Comparison of ENCODE assay signal across 26 mouse cellular contexts in the genomic region with DNA sequence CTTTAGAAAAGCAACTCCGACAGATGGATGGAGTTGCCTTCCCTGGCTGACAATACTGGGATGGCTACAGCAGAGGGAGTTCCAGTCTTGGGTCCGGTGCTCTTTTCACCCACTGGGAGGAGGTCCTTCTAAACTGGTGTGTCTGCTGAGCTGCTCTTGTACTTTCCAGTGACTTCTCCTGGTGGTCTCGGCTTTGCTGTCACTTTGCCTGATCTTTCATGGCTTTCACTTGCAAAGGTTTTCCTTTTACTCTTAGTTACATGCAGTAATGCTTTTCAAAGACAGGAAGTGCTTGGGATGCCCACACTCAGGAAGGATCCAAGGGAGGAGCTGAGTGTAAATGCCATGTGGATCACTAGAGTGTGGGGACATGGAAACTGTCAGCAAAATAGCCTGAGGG. TPM values are rescaled to one million over a fixed set of nuclear protein-coding genes. Genes with fewer than 3 reads are reported as not detected.
DNase-seq lines count a peak whose midpoint lies in the region; ATAC-seq and TF ChIP-seq lines count a peak whose summit lies in the region.
"Had no signal": no experiment of that assay in that cellular context is flagged by ENCODE, and none has a peak within 500 bp of the region (broad histone marks: within the 10 kb centered on the region; RNA-seq: fewer than 3 reads in every experiment).

No protein-coding gene starts in this region.

- no peaks in the 10 kb centered on the region for H3K27me3 ChIP-seq in intestine, postnatal 0 days (replicated peaks; ENCODE audit: control insufficient read depth, insufficient read depth, low read length)
- no peaks in the 10 kb centered on the region for H3K27me3 ChIP-seq in intestine, embryonic 16.5 days (replicated peaks; ENCODE audit: control insufficient read depth, insufficient read depth, low read length)
- H3K27me3 ChIP-seq in lung, postnatal 0 days (replicated peaks; ENCODE audit: insufficient read depth, low read length), result no peaks in the 10 kb centered on the region
- H3K27me3 ChIP-seq: embryonic facial prominence, embryonic 15.5 days; heart, embryonic 12.5 days; intestine, embryonic 15.5 days; midbrain, embryonic 15.5 days; neural tube, embryonic 13.5 days; Patski had no signal

- ATAC-seq in intestine, postnatal 0 days, result no peak
- ATAC-seq in intestine, embryonic 16.5 days, result no peak
- no peak for ATAC-seq in lung, postnatal 0 days
- ATAC-seq: activated CD4-positive, CD25-positive, alpha-beta regulatory T cell, adult 4 months; CD4-positive, CD25-positive, alpha-beta regulatory T cell, adult 4 months; midbrain, embryonic 15.5 days; Patski had no signal

- no peak overlapping the region for H3K9ac ChIP-seq in intestine, postnatal 0 days (ENCODE audit: low read depth, low read length)
- no peak overlapping the region for H3K9ac ChIP-seq in intestine, embryonic 16.5 days (ENCODE audit: low read depth, low read length)
- H3K9ac ChIP-seq in lung, postnatal 0 days (replicated peaks; ENCODE audit: low read depth), result no peak overlapping the region
- H3K9ac ChIP-seq: embryonic facial prominence, embryonic 15.5 days; heart, embryonic 12.5 days; intestine, embryonic 15.5 days; midbrain, embryonic 15.5 days; neural tube, embryonic 13.5 days had no signal

- H3K27ac ChIP-seq in intestine, postnatal 0 days (ENCODE audit: low read depth, low read length), result no peak overlapping the region; the same call in 1 of the 2 replicates
- no peak overlapping the region for H3K27ac ChIP-seq in intestine, embryonic 16.5 days (ENCODE audit: low read length)
- H3K27ac ChIP-seq in lung, postnatal 0 days (ENCODE audit: low read length), result no peak overlapping the region
- H3K27ac ChIP-seq: embryonic facial prominence, embryonic 15.5 days; hindbrain, embryonic 10.5 days; intestine, embryonic 15.5 days; midbrain, embryonic 15.5 days had no signal

- no peak for TF ChIP-seq EP300 in lung, postnatal 0 days (IDR thresholded peaks at IDR 0.05)

- H3K36me3 ChIP-seq in intestine, postnatal 0 days (ENCODE audit: control insufficient read depth, insufficient read depth), result peaks cover 42% of the 10 kb centered on the region
- peaks cover 9% of the 10 kb centered on the region for H3K36me3 ChIP-seq in intestine, embryonic 16.5 days (ENCODE audit: control insufficient read depth, insufficient read depth, low read length)
- peaks cover 16% of the 10 kb centered on the region; the same call in 1 of the 2 replicates for H3K36me3 ChIP-seq in lung, postnatal 0 days (ENCODE audit: insufficient read depth, low read length)

- H3K4me1 ChIP-seq in intestine, postnatal 0 days (replicated peaks; ENCODE audit: control insufficient read depth, insufficient read depth, low read length), result no peaks in the 10 kb centered on the region
- 0 out of 2 replicates have a peak, but pooled peaks cover 4% of the 10 kb centered on the region for H3K4me1 ChIP-seq in intestine, embryonic 16.5 days (ENCODE audit: control insufficient read depth, insufficient read depth, low read length)
- H3K4me1 ChIP-seq in lung, postnatal 0 days (ENCODE audit: insufficient read depth, low read depth, low read length), result no peaks in the 10 kb centered on the region
- H3K4me1 ChIP-seq: embryonic facial prominence, embryonic 15.5 days; heart, embryonic 12.5 days; hindbrain, embryonic 10.5 days; intestine, embryonic 15.5 days; midbrain, embryonic 15.5 days; neural tube, embryonic 13.5 days had no signal

- intact Hi-C loops in heart, postnatal 14 days (cut with DNase I), result no loop called here

- no peak overlapping the region for H3K4me3 ChIP-seq in intestine, postnatal 0 days (ENCODE audit: low read depth, low read length)
- H3K4me3 ChIP-seq in intestine, embryonic 16.5 days (ENCODE audit: low read length), result no peak overlapping the region
- no peak overlapping the region for H3K4me3 ChIP-seq in lung, postnatal 0 days (ENCODE audit: low read depth, low read length)
- H3K4me3 ChIP-seq: embryonic facial prominence, embryonic 15.5 days; heart, embryonic 12.5 days; hindbrain, embryonic 10.5 days; intestine, embryonic 15.5 days; midbrain, embryonic 15.5 days; myocyte; neural tube, embryonic 13.5 days had no signal

- H3K9me3 ChIP-seq in intestine, postnatal 0 days (ENCODE audit: control insufficient read depth), result no peaks in the 10 kb centered on the region
- no peaks in the 10 kb centered on the region for H3K9me3 ChIP-seq in intestine, embryonic 16.5 days (ENCODE audit: control insufficient read depth, low read length)
- H3K9me3 ChIP-seq in lung, postnatal 0 days (ENCODE audit: low read length), result no peaks in the 10 kb centered on the region
- H3K9me3 ChIP-seq: embryonic facial prominence, embryonic 15.5 days; heart, embryonic 12.5 days; hindbrain, embryonic 10.5 days; intestine, embryonic 15.5 days; midbrain, embryonic 15.5 days; neural tube, embryonic 13.5 days had no signal

- DNase-seq in heart, adult 11 months, result peak; percentile 76
- DNase-seq in heart, postnatal 14 days, result no peak
- no peak for DNase-seq in lung, postnatal 0 days (ENCODE audit: low spot score)
- no peak for DNase-seq in lung, postnatal 25 days (ENCODE audit: low spot score)
- DNase-seq in adrenal gland, postnatal 25 days, result no peak
- DNase-seq: adrenal gland, adult 8-10 months; cerebellum, adult 2 months; cerebellum, postnatal 36 days; gastrocnemius, postnatal 25 days; lung, postnatal 4 days; right cerebral cortex, postnatal 25 days; spleen, adult 18-20 months; thymus, postnatal 14 days had no signal

- 81% methylated on average over 3 of the region's 3 CpGs for WGBS in intestine, postnatal 0 days
- WGBS in intestine, embryonic 16.5 days, result 81% methylated on average over 3 of the region's 3 CpGs
- 70% methylated on average over 3 of the region's 3 CpGs for WGBS in lung, postnatal 0 days

- peak; percentile 13; the same call in 1 of the 2 replicates for TF ChIP-seq CTCF in intestine, postnatal 0 days (IDR thresholded peaks at IDR 0.05; ENCODE audit: low read depth)
- peak; percentile 26; the same call in 1 of the 2 replicates for TF ChIP-seq CTCF in lung, postnatal 0 days (IDR thresholded peaks at IDR 0.05)

- no peak overlapping the region for H3K4me2 ChIP-seq in intestine, postnatal 0 days (replicated peaks; ENCODE audit: low read depth)
- H3K4me2 ChIP-seq in intestine, embryonic 16.5 days (ENCODE audit: low read depth, low read length), result no peak overlapping the region
- H3K4me2 ChIP-seq in lung, postnatal 0 days (replicated peaks; ENCODE audit: low read depth, low read length), result no peak overlapping the region
- H3K4me2 ChIP-seq: embryonic facial prominence, embryonic 15.5 days; heart, embryonic 12.5 days; intestine, embryonic 15.5 days; liver, embryonic 11.5 days; midbrain, embryonic 15.5 days; neural tube, embryonic 13.5 days had no signal

RNA-seq across cellular contexts. Expression of a gene that starts 33.0 kb away (rescaled TPM):
- 10 to 100 TPM; 24.6 to 29.9 TPM for total RNA-seq in heart, postnatal 14 days (2021)
- 28.4 and 29.3 TPM in 2 replicates for polyA plus RNA-seq in intestine, postnatal 0 days (2015; fragmentation: Nextera tagmentation; extraction: Ambion mirVana)
- 81.4 and 83.2 TPM in 2 replicates for polyA plus RNA-seq in intestine, embryonic 16.5 days (2015; fragmentation: Nextera tagmentation; extraction: Ambion mirVana)
- 45.2 and 45.9 TPM in 2 replicates for polyA plus RNA-seq in lung, postnatal 0 days (2015; fragmentation: Nextera tagmentation; extraction: Ambion mirVana)
- 74.4 and 80.8 TPM in 2 replicates for total RNA-seq in adrenal gland, postnatal 25 days (2021)

RNA-seq across cellular contexts. Expression of a gene that starts 41.4 kb away (rescaled TPM):
- total RNA-seq in heart, postnatal 14 days (2021), result 10 to 100 TPM; 10.9 to 11.4 TPM
- 11.3 and 12.3 TPM in 2 replicates for polyA plus RNA-seq in intestine, postnatal 0 days (2015; fragmentation: Nextera tagmentation; extraction: Ambion mirVana)
- polyA plus RNA-seq in intestine, embryonic 16.5 days (2015; fragmentation: Nextera tagmentation; extraction: Ambion mirVana), result 31.5 and 33.9 TPM in 2 replicates
- 19.4 and 22.4 TPM in 2 replicates for polyA plus RNA-seq in lung, postnatal 0 days (2015; fragmentation: Nextera tagmentation; extraction: Ambion mirVana)
- total RNA-seq in adrenal gland, postnatal 25 days (2021), result 29.6 and 34.0 TPM in 2 replicates
